Mouse (Mus musculus): Measurements from ENCODE around the gene Akap12. TPM values are rescaled to one million over a fixed set of nuclear protein-coding genes. Genes with fewer than 3 reads are reported as not detected.
A peak's percentile ranks its signal among the peaks of the same experiment; 100 is the strongest.

The Akap12 gene
- total and polyA plus RNA-seq, 2 experiments from 2014 or later = 32.9 to 35.9 TPM

DNA sequence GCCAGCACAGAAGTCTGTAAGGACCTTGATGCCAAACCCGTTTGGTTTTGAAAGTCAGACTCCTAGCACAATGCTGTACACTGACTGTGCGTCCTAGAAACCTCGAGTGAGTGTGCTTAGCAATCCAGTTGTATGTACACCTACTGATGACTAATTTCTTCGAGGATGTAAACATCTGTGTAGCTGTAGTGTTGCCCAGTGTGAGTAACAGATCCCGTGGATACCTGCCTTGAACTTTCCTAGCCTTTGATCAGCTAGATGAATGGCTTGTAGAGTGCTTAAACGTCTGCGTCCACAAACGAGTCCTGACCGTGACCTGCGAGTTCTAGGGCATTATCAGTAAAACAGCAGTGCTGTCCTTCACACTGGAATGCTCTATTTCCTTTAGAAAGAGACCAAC, 122.9 kb downstream of the Akap12 start:
- H3K4me3 ChIP-seq (ENCODE audit: low read length) = peak overlapping the region; percentile 80
- DNase-seq (ENCODE audit: low spot score) (no peak), ATAC-seq (no peak)
- TF ChIP-seq CTCF (IDR thresholded peaks at IDR 0.05; ENCODE audit: low read depth) = no peak
- no peak overlapping the region for H3K27ac ChIP-seq
- H3K36me3 ChIP-seq (ENCODE audit: insufficient read depth, low read length) = no peaks in the 10 kb centered on the region
- no peaks in the 10 kb centered on the region for H3K27me3 ChIP-seq (ENCODE audit: insufficient read depth, low read length)
- peak overlapping the region; percentile 99 for H3K9ac ChIP-seq (replicated peaks; ENCODE audit: low read length)
- H3K4me2 ChIP-seq (ENCODE audit: low read depth, low read length) = peak overlapping the region; percentile 92
- H3K4me1 ChIP-seq (ENCODE audit: insufficient read depth, low read length) = peaks cover 24% of the 10 kb centered on the region
- WGBS = 18% methylated on average over 10 of the region's 10 CpGs
- H3K9me3 ChIP-seq (ENCODE audit: low read length) = no peaks in the 10 kb centered on the region

DNA sequence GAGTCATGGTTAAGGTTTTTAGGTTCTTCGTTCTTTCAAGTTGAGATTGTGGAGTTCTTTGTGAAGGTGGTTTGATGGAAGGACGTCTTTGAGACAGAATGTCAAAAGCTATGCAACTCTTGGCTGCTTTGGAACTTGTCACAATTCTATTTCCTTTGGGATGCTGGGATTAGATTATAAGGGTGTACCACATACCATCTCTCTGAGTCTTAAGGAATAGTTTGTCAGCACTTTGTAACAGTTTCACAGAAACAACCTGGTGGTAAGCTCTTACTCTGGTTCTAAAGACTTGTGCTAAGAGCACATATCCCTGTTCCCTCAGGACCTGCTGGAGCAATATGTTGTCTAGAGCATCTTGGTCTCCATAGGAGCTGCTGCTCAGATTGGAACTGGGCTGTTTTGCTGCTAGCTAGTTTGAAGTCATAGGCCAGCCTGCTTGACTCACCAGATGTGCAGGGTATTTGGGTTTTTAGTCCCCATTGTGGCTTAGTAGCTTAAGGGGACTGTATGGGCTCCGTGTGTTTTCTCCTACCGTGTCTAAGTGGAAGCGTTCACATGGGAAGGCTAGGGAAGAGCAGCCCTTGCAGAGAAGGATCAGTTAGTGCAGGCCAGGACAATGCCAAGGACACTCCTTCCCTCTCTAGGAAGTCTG, 123.4 kb downstream of the Akap12 start:
- H3K9me3 ChIP-seq (ENCODE audit: low read length) = no peaks in the 10 kb centered on the region
- peak overlapping the region; percentile 80 for H3K4me3 ChIP-seq (ENCODE audit: low read length)
- no peaks in the 10 kb centered on the region for H3K27me3 ChIP-seq (ENCODE audit: insufficient read depth, low read length)
- peak overlapping the region; percentile 99 for H3K9ac ChIP-seq (replicated peaks; ENCODE audit: low read length)
- no peak for ATAC-seq
- DNase-seq (ENCODE audit: low spot score) = no peak
- H3K36me3 ChIP-seq (ENCODE audit: insufficient read depth, low read length) = no peaks in the 10 kb centered on the region
- H3K27ac ChIP-seq = no peak overlapping the region
- H3K4me1 ChIP-seq (ENCODE audit: insufficient read depth, low read length) = peaks cover 24% of the 10 kb centered on the region
- peak overlapping the region; percentile 92 for H3K4me2 ChIP-seq (ENCODE audit: low read depth, low read length)
- WGBS = 35% methylated on average over 5 of the region's 5 CpGs
- no peak for TF ChIP-seq CTCF (IDR thresholded peaks at IDR 0.05; ENCODE audit: low read depth)

DNA sequence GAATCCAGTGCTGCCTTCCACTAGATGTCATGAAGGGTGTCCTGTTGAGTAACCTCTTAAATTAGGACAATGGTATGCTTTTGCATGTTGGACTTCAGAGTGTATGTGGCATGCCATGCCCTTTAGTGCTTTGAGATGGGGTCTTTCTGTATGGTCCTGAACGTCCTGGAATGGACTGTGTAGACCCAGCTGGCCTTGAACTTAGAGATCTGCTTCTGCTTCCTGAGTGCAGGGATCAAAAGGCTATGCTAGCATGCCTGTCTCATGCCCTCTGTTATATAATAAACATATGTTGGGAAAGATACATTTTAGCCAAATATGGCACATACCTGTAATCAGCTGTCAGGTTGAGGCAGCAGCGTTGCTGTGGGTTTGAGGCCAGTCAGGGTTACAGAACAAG, 124.4 kb downstream of the Akap12 start:
- peaks cover 24% of the 10 kb centered on the region for H3K4me1 ChIP-seq (ENCODE audit: insufficient read depth, low read length)
- ATAC-seq = no peak
- no peak overlapping the region for H3K4me3 ChIP-seq (ENCODE audit: low read length)
- no peak overlapping the region for H3K27ac ChIP-seq
- H3K36me3 ChIP-seq (ENCODE audit: insufficient read depth, low read length) = no peaks in the 10 kb centered on the region
- H3K27me3 ChIP-seq (ENCODE audit: insufficient read depth, low read length) = no peaks in the 10 kb centered on the region
- no peak for TF ChIP-seq CTCF (IDR thresholded peaks at IDR 0.05; ENCODE audit: low read depth)
- no peak overlapping the region for H3K9ac ChIP-seq (replicated peaks; ENCODE audit: low read length)
- DNase-seq (ENCODE audit: low spot score) = no peak
- H3K4me2 ChIP-seq (ENCODE audit: low read depth, low read length) = peak overlapping the region; percentile 25; the same call in 1 of the 2 replicates
- H3K9me3 ChIP-seq (ENCODE audit: low read length) = no peaks in the 10 kb centered on the region
- WGBS = 63% methylated on average over 2 of the region's 2 CpGs

DNA sequence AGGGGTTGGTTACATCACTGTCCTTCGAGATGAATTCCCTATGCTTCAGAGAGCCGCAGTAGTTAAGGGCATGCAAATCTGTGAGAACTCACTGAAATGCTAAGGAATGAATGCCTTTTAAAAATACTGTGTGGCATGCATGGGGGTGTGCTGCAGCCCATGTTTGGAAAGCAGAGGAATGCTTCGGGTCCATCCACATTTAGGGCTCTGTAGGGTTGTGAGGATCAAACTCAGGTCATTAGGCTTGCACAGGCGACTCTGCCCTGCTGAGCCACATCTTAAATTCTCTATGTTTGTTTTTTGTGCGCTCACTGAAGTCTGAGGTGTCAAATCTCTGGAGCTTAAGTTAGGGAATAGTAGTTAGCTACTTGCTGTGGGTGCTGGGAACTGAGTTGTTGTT, 124.9 kb downstream of the Akap12 start:
- no peak for TF ChIP-seq CTCF (IDR thresholded peaks at IDR 0.05; ENCODE audit: low read depth)
- Histone ChIP-seq H3K4me1 (ENCODE audit: insufficient read depth, low read length) (peaks cover 24% of the 10 kb centered on the region), H3K4me3 (ENCODE audit: low read length) (no peak overlapping the region; the same call in 1 of the 2 replicates), H3K4me2 (ENCODE audit: low read depth, low read length) (peak overlapping the region; percentile 25; the same call in 1 of the 2 replicates), H3K27me3 (ENCODE audit: insufficient read depth, low read length) (no peaks in the 10 kb centered on the region), H3K27ac (no peak overlapping the region), H3K9ac (replicated peaks; ENCODE audit: low read length) (no peak overlapping the region), H3K36me3 (ENCODE audit: insufficient read depth, low read length) (no peaks in the 10 kb centered on the region), H3K9me3 (ENCODE audit: low read length) (no peaks in the 10 kb centered on the region)
- DNase-seq (ENCODE audit: low spot score) (no peak), ATAC-seq (no peak)
- WGBS = 67% methylated on average over 5 of the region's 5 CpGs

DNA sequence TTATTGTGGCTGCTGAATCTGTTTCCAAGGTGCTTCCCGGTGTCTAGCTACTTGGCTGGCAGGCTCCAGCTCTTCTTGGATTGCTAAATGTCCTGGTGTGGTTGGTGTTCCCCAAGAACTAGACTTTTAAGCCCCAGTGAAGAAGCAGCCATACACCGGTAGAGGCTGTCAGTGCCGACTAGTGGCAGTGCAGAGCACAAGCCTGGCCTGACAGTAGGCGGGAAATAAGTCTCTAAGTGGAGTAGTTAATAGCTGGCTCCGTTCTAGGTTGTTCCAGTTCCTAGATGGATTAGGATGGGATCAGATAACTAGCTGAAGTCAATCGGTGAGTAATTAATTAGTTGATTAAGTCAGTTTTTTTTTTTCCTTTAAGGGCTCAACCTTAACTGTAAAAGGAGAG, 125.7 kb downstream of the Akap12 start:
- peak; percentile 70 for TF ChIP-seq CTCF (IDR thresholded peaks at IDR 0.05; ENCODE audit: low read depth)
- no peaks in the 10 kb centered on the region for H3K36me3 ChIP-seq (ENCODE audit: insufficient read depth, low read length)
- H3K4me2 ChIP-seq (ENCODE audit: low read depth, low read length) = peak overlapping the region; percentile 25
- no peak overlapping the region for H3K9ac ChIP-seq (replicated peaks; ENCODE audit: low read length)
- peak; percentile 45 for DNase-seq (ENCODE audit: low spot score)
- H3K27ac ChIP-seq = no peak overlapping the region
- no peak for ATAC-seq
- WGBS = 42% methylated on average over 6 of the region's 6 CpGs
- H3K9me3 ChIP-seq (ENCODE audit: low read length) = no peaks in the 10 kb centered on the region
- no peak overlapping the region for H3K4me3 ChIP-seq (ENCODE audit: low read length)
- no peaks in the 10 kb centered on the region for H3K27me3 ChIP-seq (ENCODE audit: insufficient read depth, low read length)
- peaks cover 24% of the 10 kb centered on the region for H3K4me1 ChIP-seq (ENCODE audit: insufficient read depth, low read length)

DNA sequence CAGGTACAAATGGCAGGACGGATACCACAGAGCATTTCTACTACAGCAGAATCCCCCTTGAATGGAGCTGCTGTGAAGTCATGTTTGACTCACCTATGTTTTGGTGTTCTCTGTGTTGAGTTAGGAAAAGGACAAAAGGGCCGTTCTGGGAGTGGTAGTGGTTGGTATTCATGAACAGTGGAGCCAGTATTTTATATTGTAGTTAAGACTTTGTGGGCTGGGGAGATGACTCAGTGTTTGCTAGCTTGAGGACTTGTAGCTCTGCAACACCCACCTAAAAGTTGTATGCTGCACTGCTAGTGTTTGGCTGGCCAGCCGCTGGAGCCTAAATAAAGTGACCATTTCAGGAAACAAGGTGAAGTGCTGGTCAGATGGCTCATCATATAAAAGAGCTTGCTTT, 129.1 kb downstream of the Akap12 start:
- Histone ChIP-seq H3K27me3 (ENCODE audit: insufficient read depth, low read length) (no peaks in the 10 kb centered on the region), H3K4me1 (ENCODE audit: insufficient read depth, low read length) (peaks cover 11% of the 10 kb centered on the region; the same call in 1 of the 2 replicates), H3K36me3 (ENCODE audit: insufficient read depth, low read length) (no peaks in the 10 kb centered on the region), H3K27ac (no peak overlapping the region), H3K4me3 (ENCODE audit: low read length) (no peak overlapping the region), H3K9me3 (ENCODE audit: low read length) (no peaks in the 10 kb centered on the region), H3K4me2 (ENCODE audit: low read depth, low read length) (no peak overlapping the region), H3K9ac (replicated peaks; ENCODE audit: low read length) (no peak overlapping the region)
- WGBS = 80% methylated on average over 3 of the region's 3 CpGs
- ATAC-seq = no peak
- no peak for DNase-seq (ENCODE audit: low spot score)
- no peak for TF ChIP-seq CTCF (IDR thresholded peaks at IDR 0.05; ENCODE audit: low read depth)

DNA sequence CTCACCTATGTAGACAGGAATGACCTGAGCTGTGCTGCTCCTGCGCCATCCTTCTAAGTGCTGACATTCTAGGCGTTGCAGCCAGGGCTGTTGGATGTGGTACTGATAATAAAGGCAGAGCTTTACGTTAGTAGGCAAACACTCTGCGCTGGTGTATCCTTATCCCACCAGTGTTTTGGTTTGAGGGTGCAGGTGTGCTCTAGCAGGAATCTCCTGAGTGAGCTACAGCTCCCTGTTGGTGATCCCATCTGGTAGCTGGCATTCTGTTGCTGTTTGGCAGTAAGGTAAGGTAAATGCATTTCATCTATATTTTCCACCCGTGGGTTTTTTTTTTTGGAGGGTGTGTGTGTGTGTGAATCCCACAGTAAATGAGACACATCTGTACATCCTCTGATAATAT, 131.9 kb downstream of the Akap12 start:
- no peaks in the 10 kb centered on the region; the same call in 1 of the 2 replicates for H3K4me1 ChIP-seq (ENCODE audit: insufficient read depth, low read length)
- H3K27me3 ChIP-seq (ENCODE audit: insufficient read depth, low read length) = no peaks in the 10 kb centered on the region
- no peak overlapping the region for H3K27ac ChIP-seq
- H3K9ac ChIP-seq (replicated peaks; ENCODE audit: low read length) = no peak overlapping the region
- no peak overlapping the region for H3K4me3 ChIP-seq (ENCODE audit: low read length)
- ATAC-seq (no peak), DNase-seq (ENCODE audit: low spot score) (no peak)
- WGBS = 82% methylated on average over 5 of the region's 5 CpGs
- TF ChIP-seq CTCF (IDR thresholded peaks at IDR 0.05; ENCODE audit: low read depth) = no peak
- no peaks in the 10 kb centered on the region for H3K9me3 ChIP-seq (ENCODE audit: low read length)
- no peak overlapping the region for H3K4me2 ChIP-seq (ENCODE audit: low read depth, low read length)
- H3K36me3 ChIP-seq (ENCODE audit: insufficient read depth, low read length) = no peaks in the 10 kb centered on the region; the same call in 1 of the 2 replicates

Data from hindbrain, postnatal 0 days (tissue).